Mouse (Mus musculus) MEL (cell line): Measurements from ENCODE around the gene Kcnk13. TPM values are rescaled to one million over a fixed set of nuclear protein-coding genes. Genes with fewer than 3 reads are reported as not detected.

Experiments used
- DNase-seq: peaks from one replicate; pipeline ENCODE4 v3.0.0; 2011; ENCODE audit warnings: low read depth, low spot score
- H3K27ac ChIP-seq: 2 replicates; pipeline ENCODE4 v1.5.1; 2012; ENCODE audit warnings: low read depth, mild to moderate bottlenecking, control low read depth, low read length, moderate library complexity; ENCODE audit not compliant: control insufficient read depth
- H3K27me3 ChIP-seq, 2 experiments: fragments of 150-350 bp in 1 of 2; sonication (generic) in 1 of 2; 2 replicates each; pipeline ENCODE4 v1.6.1; 2012; ENCODE audit warnings: low read length in 2 of 2, mild to moderate bottlenecking in 2 of 2, improper control_type of control experiment in 1 of 2, moderate library complexity in 1 of 2; ENCODE audit not compliant: insufficient read depth in 2 of 2, control insufficient read depth in 1 of 2
- H3K36me3 ChIP-seq, 2 experiments: 2 replicates each; pipeline ENCODE4 v1.6.1; 2012 to 2014; ENCODE audit warnings: low read length in 2 of 2, improper control_type of control experiment in 1 of 2, inconsistent platforms in 1 of 2, mild to moderate bottlenecking in 1 of 2; ENCODE audit not compliant: insufficient read depth in 2 of 2, control insufficient read depth in 1 of 2
- H3K4me1 ChIP-seq, 2 experiments: fragments of 150-350 bp in 1 of 2; sonication (generic) in 1 of 2; 2 replicates each; pipeline ENCODE4 v1.6.1; 2012; ENCODE audit warnings: low read length in 2 of 2, improper control_type of control experiment in 1 of 2, mild to moderate bottlenecking in 1 of 2; ENCODE audit not compliant: insufficient read depth in 2 of 2, control insufficient read depth in 1 of 2
- H3K4me3 ChIP-seq, 2 experiments: fragments of 150-350 bp in 1 of 2; sonication (generic) in 1 of 2; 2 replicates each; pipeline ENCODE4 v1.5.1; 2012; ENCODE audit warnings: low read depth in 2 of 2, low read length in 2 of 2, mild to moderate bottlenecking in 2 of 2, moderate library complexity in 2 of 2, control low read depth in 1 of 2, improper control_type of control experiment in 1 of 2; ENCODE audit not compliant: control insufficient read depth in 1 of 2, insufficient read depth in 1 of 2
- H3K79me2 ChIP-seq: 2 replicates; pipeline ENCODE4 v1.6.1; 2012; ENCODE audit warnings: mild to moderate bottlenecking, low read length, moderate library complexity; ENCODE audit not compliant: control insufficient read depth, poor library complexity, insufficient read depth
- H3K9ac ChIP-seq: 2 replicates; pipeline ENCODE4 v1.6.1; 2012; ENCODE audit warnings: low read depth, mild to moderate bottlenecking, control low read depth, low read length, moderate library complexity; ENCODE audit not compliant: control insufficient read depth, poor library complexity, severe bottlenecking
- H3K9me3 ChIP-seq: fragments of 150-350 bp; sonication (generic); replicated peaks from 2 replicates; pipeline ENCODE4 v1.6.1; 2012; ENCODE audit warnings: mild to moderate bottlenecking, low read length, improper control_type of control experiment, moderate library complexity; ENCODE audit not compliant: insufficient read depth
- BHLHE40 ChIP-seq: IDR thresholded peaks from 2 replicates; pipeline ENCODE4 v1.6.1; 2012; ENCODE audit warnings: low read depth, mild to moderate bottlenecking, inconsistent platforms, low read length, improper control_type of control experiment, borderline replicate concordance
- CHD1 ChIP-seq: IDR thresholded peaks from 2 replicates; pipeline ENCODE4 v1.6.1; 2012; ENCODE audit warnings: low read depth, mild to moderate bottlenecking, inconsistent platforms, low read length, improper control_type of control experiment
- CHD2 ChIP-seq: IDR thresholded peaks from 2 replicates; pipeline ENCODE4 v1.6.1; 2011; ENCODE audit warnings: low read length, improper control_type of control experiment
- E2F4 ChIP-seq: IDR thresholded peaks from 2 replicates; pipeline ENCODE4 v1.6.1; 2011; ENCODE audit warnings: low read depth, low read length, improper control_type of control experiment, borderline replicate concordance
- ETS1 ChIP-seq: IDR thresholded peaks from 2 replicates; pipeline ENCODE4 v1.6.1; 2012; ENCODE audit warnings: low read depth, mild to moderate bottlenecking, inconsistent platforms, low read length, improper control_type of control experiment, moderate library complexity
- GATA1 ChIP-seq: IDR thresholded peaks from 2 replicates; pipeline ENCODE4 v1.6.1; 2011; ENCODE audit warnings: low read depth, low read length, improper control_type of control experiment
- MXI1 ChIP-seq: IDR thresholded peaks from 2 replicates; pipeline ENCODE4 v1.6.1; 2011; ENCODE audit warnings: mild to moderate bottlenecking, low read depth, low read length, improper control_type of control experiment
- POLR2AphosphoS5 ChIP-seq: IDR thresholded peaks from 2 replicates; pipeline ENCODE4 v1.6.1; 2012; ENCODE audit warnings: low read depth, borderline replicate concordance, mild to moderate bottlenecking, inconsistent platforms, low read length, moderate library complexity, mixed read lengths
- SIN3A ChIP-seq: IDR thresholded peaks from 2 replicates; pipeline ENCODE4 v1.6.1; 2012; ENCODE audit warnings: low read length, improper control_type of control experiment, inconsistent platforms
- USF1 ChIP-seq: IDR thresholded peaks from 2 replicates; pipeline ENCODE4 v1.6.1; 2014; ENCODE audit warnings: low read depth, mild to moderate bottlenecking, inconsistent platforms, low read length, improper control_type of control experiment, moderate library complexity
- ZC3H11A ChIP-seq: IDR thresholded peaks from 2 replicates; pipeline ENCODE4 v1.6.1; 2012; ENCODE audit warnings: low read depth, mild to moderate bottlenecking, inconsistent platforms, low read length, improper control_type of control experiment
- polyA plus RNA-seq, 2 experiments: library from polyadenylated mRNA; stranded (reverse) in 1 of 2; unstranded in 1 of 2; fragments of >175 nt in 1 of 2; fragments of >200 nt in 1 of 2; gene quantifications; 2 replicates each; pipeline versions ENCODE4 v1.2.1 to v1.2.4; 2012; ENCODE audit warnings: low replicate concordance in 2 of 2, low read depth in 1 of 2; ENCODE audit not compliant: insufficient read length in 2 of 2, insufficient read depth in 1 of 2, missing spikeins in 1 of 2
- total RNA-seq: library from RNA; depleted of rRNA; stranded (reverse); fragments of 300-350 nt; gene quantifications from 2 replicates; pipeline ENCODE4 v1.2.3, GENCODE M21; 2012

Gene Kcnk13
- total and polyA plus RNA-seq, 3 experiments = not detected

DNA sequence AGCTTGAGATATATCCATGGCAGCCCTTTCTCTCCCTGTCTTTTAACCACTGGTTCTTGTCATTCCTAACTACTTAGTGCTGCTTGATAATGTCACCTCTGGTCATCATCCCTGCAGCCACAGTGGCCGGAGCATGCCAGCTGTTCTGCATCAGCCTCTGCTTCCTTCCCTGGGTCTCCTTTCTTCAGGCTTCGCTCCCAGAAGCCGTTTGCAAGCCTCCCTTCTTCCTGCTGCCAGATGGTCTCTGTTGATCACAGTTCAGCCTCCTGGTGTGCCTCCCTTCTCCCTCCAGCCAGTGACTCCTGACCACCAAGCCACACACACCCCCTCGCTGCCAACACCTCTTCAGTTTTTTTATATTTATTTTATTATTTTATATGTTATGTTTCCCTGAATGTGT is 25.8 kb upstream of the Kcnk13 start:
- Histone ChIP-seq H3K4me1 (no peaks in the 10 kb centered on the region), H3K9ac (no peak overlapping the region), H3K9me3 (no peaks in the 10 kb centered on the region), H3K27me3 (no peaks in the 10 kb centered on the region), H3K4me3 (no peak overlapping the region), H3K27ac (no peak overlapping the region), H3K79me2 (no peaks in the 10 kb centered on the region), H3K36me3 (peaks cover 0 to 2% of the 10 kb centered on the region in 2 experiments; a peak in 2 of 4 replicates)
- DNase-seq = no peak
- no peak for TF ChIP-seq MXI1

- H3K4me3 ChIP-seq = no peak overlapping the region
- DNase-seq = no peak
- TF ChIP-seq ETS1 (no peak), CHD2 (no peak), POLR2AphosphoS5 (no peak)
- TF ChIP-seq, all 39 proteins: peak for 0
- no peak overlapping the region for H3K27ac ChIP-seq
- no peak overlapping the region for H3K9ac ChIP-seq
- H3K27me3 ChIP-seq = no peaks in the 10 kb centered on the region
- no peaks in the 10 kb centered on the region for H3K9me3 ChIP-seq
- H3K36me3 ChIP-seq = peaks cover 0 to 2% of the 10 kb centered on the region in 2 experiments; a peak in 2 of 4 replicates
- H3K4me1 ChIP-seq = no peaks in the 10 kb centered on the region
- no peaks in the 10 kb centered on the region for H3K79me2 ChIP-seq
Observed at GRCm38 (mm10) chr12:99939179-99939578, 25.1 kb upstream of the Kcnk13 start.

GRCm38 (mm10) chr12:99940704-99941103 is 23.6 kb upstream of the Kcnk13 start:
- H3K27me3 ChIP-seq = no peaks in the 10 kb centered on the region
- H3K27ac ChIP-seq = no peak overlapping the region
- H3K9ac ChIP-seq = no peak overlapping the region
- no peaks in the 10 kb centered on the region for H3K9me3 ChIP-seq
- H3K36me3 ChIP-seq = peaks cover 0 to 2% of the 10 kb centered on the region in 2 experiments; a peak in 2 of 4 replicates
- H3K4me3 ChIP-seq = no peak overlapping the region
- TF ChIP-seq GATA1 (no peak), CHD1 (no peak), ZC3H11A (no peak), BHLHE40 (no peak), USF1 (no peak), E2F4 (no peak), SIN3A (no peak)
- TF ChIP-seq, all 39 proteins: peak for 0
- Histone ChIP-seq H3K4me1 (no peaks in the 10 kb centered on the region), H3K79me2 (no peaks in the 10 kb centered on the region)
- no peak for DNase-seq
